Mouse (Mus musculus) hindbrain, embryonic 10.5 days (tissue): ENCODE measurements around the gene Arhgap30. TPM values are rescaled to one million over a fixed set of nuclear protein-coding genes. Genes with fewer than 3 reads are reported as not detected.

Source experiments
- DNase-seq: peaks from one replicate; pipeline ENCODE4 v3.0.0-alpha.2; 2017; ENCODE audit warnings: low spot score
- H3K27ac ChIP-seq: fragments of 300-500 bp; sonication (generic); 2 replicates; pipeline ENCODE4 v1.5.1; 2016; ENCODE audit warnings: mild to moderate bottlenecking, moderate library complexity
- H3K27me3 ChIP-seq: fragments of 300-500 bp; sonication (generic); 2 replicates; pipeline ENCODE4 v1.6.1; 2016; ENCODE audit warnings: mild to moderate bottlenecking; ENCODE audit not compliant: poor library complexity, insufficient read depth, severe bottlenecking
- H3K36me3 ChIP-seq: fragments of 300-500 bp; sonication (generic); 2 replicates; pipeline ENCODE4 v1.6.1; 2016; ENCODE audit warnings: mild to moderate bottlenecking, moderate library complexity
- H3K4me1 ChIP-seq: fragments of 300-500 bp; sonication (generic); replicated peaks from 2 replicates; pipeline ENCODE4 v1.6.1; 2016; ENCODE audit warnings: mild to moderate bottlenecking
- H3K4me3 ChIP-seq: fragments of 300-500 bp; sonication (generic); 2 replicates; pipeline ENCODE4 v1.5.1; 2016; ENCODE audit warnings: mild to moderate bottlenecking, moderate library complexity
- H3K9me3 ChIP-seq: fragments of 300-500 bp; sonication (generic); 2 replicates; pipeline ENCODE4 v1.6.1; 2016; ENCODE audit warnings: mild to moderate bottlenecking, moderate library complexity
- WGBS: fragments of 180-500 bp; shearing (Covaris S2); methylation state at CpG from one replicate; pipeline ENCODE4 v1.1.7; 2016; 5-methylcytosine and 5-hydroxymethylcytosine counted together
- polyA plus RNA-seq: library from polyadenylated mRNA; unstranded; fragments of >200 nt; fragmentation: Nextera tagmentation; extraction: Ambion mirVana; gene quantifications from 2 replicates; pipeline ENCODE4 v1.2.1, GENCODE M21; 2016

Arhgap30 gene
- polyA plus RNA-seq, 1 experiment from 2014 or later: 0.98 TPM

- Histone ChIP-seq H3K4me1 (peaks cover 18% of the 10 kb centered on the region), H3K4me3 (peak overlapping the region; percentile 62), H3K9me3 (peaks cover 7% of the 10 kb centered on the region), H3K36me3 (peaks cover 38% of the 10 kb centered on the region), H3K27ac (peak overlapping the region; percentile 86), H3K27me3 (no peaks in the 10 kb centered on the region)
- no peak for DNase-seq
- 4% methylated on average over 26 of the region's 26 CpGs for WGBS
These were observed 28.5 kb upstream of the Arhgap30 start for GRCm38 (mm10) chr1:171360253-171360652.

GRCm38 (mm10) chr1:171360656-171361055 lies 28.1 kb upstream of the Arhgap30 start, which contains the start of gene Klhdc9:
Gene Klhdc9, minus strand, starts transcription at chr1:171360798.
- H3K27me3 ChIP-seq: no peaks in the 10 kb centered on the region
- peak within 1 kb of the TSS; percentile 86 for H3K27ac ChIP-seq
- peak; percentile 95 for DNase-seq
- peaks cover 7% of the 10 kb centered on the region for H3K9me3 ChIP-seq
- WGBS: under 1% methylated on average over 21 of the region's 21 CpGs
- H3K36me3 ChIP-seq: peaks cover 38% of the 10 kb centered on the region
- H3K4me3 ChIP-seq: peak within 1 kb of the TSS; percentile 62
- H3K4me1 ChIP-seq: peaks cover 18% of the 10 kb centered on the region

- Histone ChIP-seq H3K36me3 (peaks cover 32% of the 10 kb centered on the region), H3K27ac (peak overlapping the region; percentile 86), H3K4me1 (peaks cover 18% of the 10 kb centered on the region), H3K9me3 (peaks cover 7% of the 10 kb centered on the region), H3K4me3 (peak overlapping the region; percentile 62), H3K27me3 (no peaks in the 10 kb centered on the region)
- DNase-seq: peak; percentile 64
- 33% methylated on average over 16 of the region's 16 CpGs for WGBS
These were observed 27.3 kb upstream of the Arhgap30 start for GRCm38 (mm10) chr1:171361106-171362103.

GRCm38 (mm10) chr1:171365934-171366333 lies 22.8 kb upstream of the Arhgap30 start:
- DNase-seq: no peak
- H3K9me3 ChIP-seq: no peaks in the 10 kb centered on the region
- H3K27me3 ChIP-seq: no peaks in the 10 kb centered on the region; the same call in 1 of the 2 replicates
- H3K27ac ChIP-seq: no peak overlapping the region
- 72% methylated on average over 7 of the region's 7 CpGs for WGBS
- H3K36me3 ChIP-seq: no peaks in the 10 kb centered on the region
- peaks cover 10% of the 10 kb centered on the region for H3K4me1 ChIP-seq
- no peak overlapping the region for H3K4me3 ChIP-seq

GRCm38 (mm10) chr1:171369845-171370556 lies 18.8 kb upstream of the Arhgap30 start, which contains the start of gene Nectin4:
Gene Nectin4, plus strand, starts transcription at chr1:171370099.
- no peak for DNase-seq
- WGBS: 36% methylated on average over 20 of the region's 20 CpGs

GRCm38 (mm10) chr1:171372880-171373279 lies 15.9 kb upstream of the Arhgap30 start:
- no peak for DNase-seq
- peaks cover 22% of the 10 kb centered on the region for H3K27me3 ChIP-seq
- no peak overlapping the region for H3K4me3 ChIP-seq
- no peak overlapping the region for H3K27ac ChIP-seq
- no peaks in the 10 kb centered on the region for H3K36me3 ChIP-seq
- no peaks in the 10 kb centered on the region for H3K9me3 ChIP-seq
- WGBS: 53% methylated on average over 3 of the region's 3 CpGs
- H3K4me1 ChIP-seq: peaks cover 36% of the 10 kb centered on the region

More at GRCm38 (mm10) chr1:171369845-171370556, 18.8 kb upstream of the Arhgap30 start, which contains the start of gene Nectin4:
- no peak within 1 kb of the TSS for H3K27ac ChIP-seq
- no peaks in the 10 kb centered on the region for H3K9me3 ChIP-seq
- peaks cover 18% of the 10 kb centered on the region for H3K27me3 ChIP-seq
- peak within 1 kb of the TSS; percentile 3; the same call in 1 of the 2 replicates for H3K4me3 ChIP-seq
- peaks cover 30% of the 10 kb centered on the region for H3K4me1 ChIP-seq
- H3K36me3 ChIP-seq: no peaks in the 10 kb centered on the region

GRCm38 (mm10) chr1:171373946-171374345 lies 14.8 kb upstream of the Arhgap30 start:
- H3K9me3 ChIP-seq: no peaks in the 10 kb centered on the region
- peaks cover 29% of the 10 kb centered on the region for H3K27me3 ChIP-seq
- 6% methylated on average over 4 of the region's 4 CpGs for WGBS
- H3K4me3 ChIP-seq: no peak overlapping the region
- no peak for DNase-seq
- peaks cover 36% of the 10 kb centered on the region for H3K4me1 ChIP-seq
- H3K36me3 ChIP-seq: no peaks in the 10 kb centered on the region
- peak overlapping the region; percentile 62 for H3K27ac ChIP-seq

GRCm38 (mm10) chr1:171375646-171376097 lies 13.1 kb upstream of the Arhgap30 start:
- no peak overlapping the region for H3K4me3 ChIP-seq
- 44% methylated on average over 9 of the region's 9 CpGs for WGBS
- peaks cover 45% of the 10 kb centered on the region for H3K27me3 ChIP-seq
- no peak for DNase-seq
- H3K27ac ChIP-seq: peak overlapping the region; percentile 31
- no peaks in the 10 kb centered on the region for H3K9me3 ChIP-seq
- H3K36me3 ChIP-seq: no peaks in the 10 kb centered on the region
- peaks cover 47% of the 10 kb centered on the region for H3K4me1 ChIP-seq

GRCm38 (mm10) chr1:171378298-171378697 lies 10.5 kb upstream of the Arhgap30 start:
- peaks cover 44% of the 10 kb centered on the region for H3K27me3 ChIP-seq
- DNase-seq: no peak
- no peak overlapping the region for H3K4me3 ChIP-seq
- 88% methylated on average over 6 of the region's 6 CpGs for WGBS
- no peaks in the 10 kb centered on the region for H3K36me3 ChIP-seq
- H3K4me1 ChIP-seq: peaks cover 37% of the 10 kb centered on the region
- no peak overlapping the region for H3K27ac ChIP-seq
- no peaks in the 10 kb centered on the region for H3K9me3 ChIP-seq

- H3K9me3 ChIP-seq: no peaks in the 10 kb centered on the region
- H3K4me3 ChIP-seq: peak overlapping the region; percentile 40
- 6% methylated on average over 31 of the region's 31 CpGs for WGBS
- peak; percentile 83 for DNase-seq
- H3K4me1 ChIP-seq: peaks cover 25% of the 10 kb centered on the region
- H3K27me3 ChIP-seq: peaks cover 41% of the 10 kb centered on the region
- H3K36me3 ChIP-seq: no peaks in the 10 kb centered on the region
- H3K27ac ChIP-seq: peak overlapping the region; percentile 42; the same call in 1 of the 2 replicates
These were observed 8.7 kb upstream of the Arhgap30 start for GRCm38 (mm10) chr1:171379935-171380599.

GRCm38 (mm10) chr1:171382096-171382620 lies 6.6 kb upstream of the Arhgap30 start:
- Histone ChIP-seq H3K27me3 (peaks cover 46% of the 10 kb centered on the region), H3K9me3 (no peaks in the 10 kb centered on the region), H3K4me3 (no peak overlapping the region), H3K4me1 (peaks cover 32% of the 10 kb centered on the region), H3K27ac (no peak overlapping the region), H3K36me3 (no peaks in the 10 kb centered on the region)
- DNase-seq: no peak
- WGBS: 80% methylated on average over 11 of the region's 11 CpGs

GRCm38 (mm10) chr1:171384361-171384760 lies 4.4 kb upstream of the Arhgap30 start:
- Histone ChIP-seq H3K36me3 (no peaks in the 10 kb centered on the region), H3K4me1 (peaks cover 36% of the 10 kb centered on the region), H3K27ac (no peak overlapping the region), H3K9me3 (no peaks in the 10 kb centered on the region), H3K27me3 (peaks cover 36% of the 10 kb centered on the region), H3K4me3 (no peak overlapping the region)
- DNase-seq: no peak
- 68% methylated on average over 9 of the region's 9 CpGs for WGBS
